Mouse (Mus musculus) ES-Bruce4 (cell line): Measurements from ENCODE around the gene Hibadh. TPM values are rescaled to one million over a fixed set of nuclear protein-coding genes. Genes with fewer than 3 reads are reported as not detected.

Experiments
- H3K27ac ChIP-seq: 2 replicates; pipeline ENCODE4 v1.5.1; 2012; ENCODE audit warnings: low read length, inconsistent platforms; ENCODE audit not compliant: insufficient read depth
- H3K27me3 ChIP-seq: 2 replicates; pipeline ENCODE4 v1.6.1; 2012; ENCODE audit warnings: mild to moderate bottlenecking, low read length, inconsistent platforms; ENCODE audit not compliant: control insufficient read depth, poor library complexity, insufficient read depth, severe bottlenecking
- H3K36me3 ChIP-seq: 2 replicates; pipeline ENCODE4 v1.6.1; 2012; ENCODE audit warnings: inconsistent platforms, mild to moderate bottlenecking, low read length, moderate library complexity; ENCODE audit not compliant: control insufficient read depth, poor library complexity, insufficient read depth, severe bottlenecking
- H3K4me1 ChIP-seq: one replicate; pipeline ENCODE4 v1.8.1; 2011; ENCODE audit warnings: low read length; ENCODE audit not compliant: control insufficient read depth, insufficient read depth
- H3K4me3 ChIP-seq: 2 replicates; pipeline ENCODE4 v1.5.1; 2011; ENCODE audit warnings: low read depth, mild to moderate bottlenecking, low read length
- H3K9ac ChIP-seq: 2 replicates; pipeline ENCODE4 v1.6.1; 2012; ENCODE audit warnings: low read depth, mild to moderate bottlenecking, inconsistent platforms; ENCODE audit not compliant: poor library complexity, severe bottlenecking
- H3K9me3 ChIP-seq: replicated peaks from 2 replicates; pipeline ENCODE4 v1.6.1; 2012; ENCODE audit warnings: mild to moderate bottlenecking, low read length, inconsistent platforms; ENCODE audit not compliant: control insufficient read depth, poor library complexity, insufficient read depth, severe bottlenecking
- CTCF ChIP-seq: IDR thresholded peaks from one replicate; pipeline ENCODE4 v1.8.1; 2011; ENCODE audit warnings: low read depth, low read length
- EP300 ChIP-seq: IDR thresholded peaks from 2 replicates; pipeline ENCODE4 v1.6.1; 2011; ENCODE audit warnings: low read depth, low read length; ENCODE audit not compliant: insufficient read depth
- POLR2A ChIP-seq: IDR thresholded peaks from one replicate; pipeline ENCODE4 v1.8.1; 2011; ENCODE audit warnings: low read length; ENCODE audit not compliant: insufficient read depth
- polyA plus RNA-seq: library from polyadenylated mRNA; stranded (reverse); fragments of >200 nt; gene quantifications from 2 replicates; pipeline ENCODE4 v1.2.4, GENCODE M21; 2011; ENCODE audit warnings: low read depth; ENCODE audit not compliant: missing spikeins, insufficient read depth, insufficient read length

The Hibadh gene
- polyA plus RNA-seq, 1 experiment, result 115 TPM

DNA sequence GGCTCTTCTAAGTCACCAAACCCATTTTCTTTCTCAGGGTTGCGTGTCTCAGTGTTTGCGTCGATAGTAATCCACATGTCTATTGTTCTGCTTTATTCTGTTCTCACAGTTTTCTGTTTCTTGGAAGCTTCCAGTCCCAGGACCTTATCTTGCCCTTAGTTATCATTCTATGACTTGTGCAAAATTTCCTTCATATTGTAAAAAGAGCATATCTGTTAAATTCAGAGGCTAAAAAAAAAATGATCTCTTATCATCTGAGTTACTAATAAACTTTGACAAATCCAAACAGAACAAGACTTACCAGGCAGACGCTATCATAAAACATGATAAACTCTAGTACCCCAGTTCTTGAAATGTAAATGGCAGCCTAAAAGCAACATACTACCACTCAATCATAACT is 11.0 kb downstream of the Hibadh start:
- no peaks in the 10 kb centered on the region for H3K9me3 ChIP-seq
- peaks cover 10% of the 10 kb centered on the region for H3K36me3 ChIP-seq
- no peak overlapping the region for H3K4me3 ChIP-seq
- no peaks in the 10 kb centered on the region for H3K4me1 ChIP-seq
- no peak overlapping the region for H3K9ac ChIP-seq
- TF ChIP-seq CTCF (no peak), EP300 (no peak), POLR2A (no peak)
- H3K27ac ChIP-seq, result no peak overlapping the region
- H3K27me3 ChIP-seq, result no peaks in the 10 kb centered on the region

DNA sequence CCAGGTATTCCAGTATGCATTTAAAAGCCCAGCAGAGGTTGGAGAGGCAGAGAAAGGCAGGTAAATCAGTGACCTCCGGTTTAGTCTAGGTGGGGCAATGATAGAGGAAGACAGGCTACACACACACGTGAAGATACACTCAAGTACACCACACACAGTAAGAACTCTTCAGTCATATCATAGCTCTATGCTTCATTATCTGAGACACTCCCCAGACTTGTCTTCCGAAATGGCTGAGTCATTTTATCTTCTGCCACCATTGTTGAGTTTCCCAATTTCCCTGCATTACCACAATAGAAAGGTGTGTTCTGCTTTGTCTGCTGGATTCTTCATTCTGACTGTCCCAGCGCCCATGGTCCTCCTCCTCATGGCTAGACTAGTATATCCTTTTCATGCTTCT is 13.5 kb downstream of the Hibadh start:
- H3K27me3 ChIP-seq, result no peaks in the 10 kb centered on the region
- H3K9ac ChIP-seq, result no peak overlapping the region
- H3K4me3 ChIP-seq, result no peak overlapping the region
- H3K27ac ChIP-seq, result no peak overlapping the region
- peaks cover 15% of the 10 kb centered on the region for H3K36me3 ChIP-seq
- no peaks in the 10 kb centered on the region for H3K9me3 ChIP-seq
- peaks cover 2% of the 10 kb centered on the region for H3K4me1 ChIP-seq
- no peak for TF ChIP-seq POLR2A
- no peak for TF ChIP-seq CTCF
- no peak for TF ChIP-seq EP300

DNA sequence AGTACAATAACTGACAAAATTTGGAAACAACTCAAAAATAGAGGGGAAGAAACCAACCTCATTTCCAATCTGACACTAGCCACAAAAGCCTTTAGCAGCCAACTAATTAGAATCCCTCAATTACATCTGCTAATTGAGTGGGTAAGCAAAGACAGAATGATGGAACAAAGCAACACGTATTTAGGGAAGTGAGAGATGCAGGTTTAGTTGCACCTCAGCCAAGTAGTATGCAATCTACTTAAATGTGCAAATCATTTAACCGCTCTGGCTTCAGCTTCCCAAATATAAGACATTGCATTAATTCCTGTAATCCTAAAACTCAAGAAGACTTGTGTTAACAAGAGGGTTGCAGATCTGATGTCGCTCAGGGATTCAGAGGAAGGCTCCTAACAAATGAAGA is 16.4 kb downstream of the Hibadh start:
- H3K4me1 ChIP-seq, result peaks cover 2% of the 10 kb centered on the region
- H3K9ac ChIP-seq, result no peak overlapping the region
- H3K27me3 ChIP-seq, result no peaks in the 10 kb centered on the region
- H3K27ac ChIP-seq, result no peak overlapping the region
- TF ChIP-seq CTCF (no peak), EP300 (no peak), POLR2A (no peak)
- no peaks in the 10 kb centered on the region for H3K9me3 ChIP-seq
- H3K4me3 ChIP-seq, result no peak overlapping the region
- peaks cover 14% of the 10 kb centered on the region for H3K36me3 ChIP-seq

DNA sequence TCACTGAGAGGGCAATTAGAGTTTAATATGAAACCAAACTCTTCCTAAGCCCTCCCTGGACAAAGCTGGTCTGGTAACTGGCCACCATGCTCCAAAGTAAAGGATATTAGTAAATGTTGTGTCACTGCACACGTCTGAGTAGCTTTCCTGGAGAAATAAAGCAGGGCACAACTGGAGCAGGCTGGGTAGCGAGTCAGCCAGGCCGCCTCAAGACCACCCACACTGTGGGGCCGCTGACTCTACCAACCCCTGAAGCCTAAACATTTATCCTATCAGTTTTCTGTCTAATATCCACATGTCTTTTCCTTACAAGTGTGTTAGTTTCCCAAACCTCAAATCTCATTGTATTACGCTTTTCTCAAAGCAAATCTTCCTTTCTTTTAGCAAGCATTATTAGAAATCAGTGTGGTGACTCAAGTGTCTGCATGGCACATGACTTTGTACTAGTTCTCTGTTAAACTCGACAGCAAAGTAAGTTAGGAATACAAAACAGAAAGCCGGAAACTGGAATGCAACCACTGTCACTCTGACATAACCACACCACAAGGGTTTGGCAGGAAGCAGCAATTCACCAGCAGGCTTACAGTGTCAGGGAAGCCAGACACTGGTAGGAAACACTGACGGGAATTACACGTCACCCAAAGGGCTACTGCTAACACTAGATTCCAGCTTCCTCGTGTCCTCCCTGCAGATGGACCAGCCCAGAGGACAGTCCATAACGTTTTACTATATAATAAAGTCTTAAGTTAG is 18.3 kb downstream of the Hibadh start:
- Histone ChIP-seq H3K9ac (no peak overlapping the region), H3K4me3 (no peak overlapping the region), H3K27me3 (no peaks in the 10 kb centered on the region), H3K36me3 (peaks cover 16% of the 10 kb centered on the region), H3K27ac (no peak overlapping the region), H3K4me1 (peaks cover 2% of the 10 kb centered on the region), H3K9me3 (no peaks in the 10 kb centered on the region)
- TF ChIP-seq POLR2A (no peak), CTCF (no peak), EP300 (no peak)

DNA sequence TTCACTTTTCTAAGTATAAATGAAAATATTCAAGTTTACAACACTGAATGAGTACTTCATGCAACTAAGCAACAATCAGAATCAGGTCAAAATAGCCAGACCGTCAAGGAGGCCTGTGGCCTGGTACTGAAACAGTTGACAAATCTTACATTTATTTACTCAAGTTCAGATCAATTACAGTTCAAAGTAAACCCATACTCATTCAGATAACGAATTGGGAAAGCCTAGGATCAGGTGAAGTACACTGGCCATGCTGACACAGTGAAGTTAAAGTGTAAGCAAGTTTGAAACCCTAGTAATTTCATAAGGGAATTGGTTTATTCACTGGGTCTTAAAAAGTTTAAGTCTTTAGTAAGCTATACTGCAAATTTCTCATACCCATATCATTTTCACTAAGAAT is 20.1 kb downstream of the Hibadh start:
- Histone ChIP-seq H3K36me3 (peaks cover 14% of the 10 kb centered on the region), H3K4me1 (peaks cover 2% of the 10 kb centered on the region), H3K4me3 (no peak overlapping the region), H3K27ac (no peak overlapping the region), H3K9me3 (no peaks in the 10 kb centered on the region), H3K27me3 (no peaks in the 10 kb centered on the region), H3K9ac (no peak overlapping the region)
- TF ChIP-seq EP300 (no peak), POLR2A (no peak), CTCF (no peak)

DNA sequence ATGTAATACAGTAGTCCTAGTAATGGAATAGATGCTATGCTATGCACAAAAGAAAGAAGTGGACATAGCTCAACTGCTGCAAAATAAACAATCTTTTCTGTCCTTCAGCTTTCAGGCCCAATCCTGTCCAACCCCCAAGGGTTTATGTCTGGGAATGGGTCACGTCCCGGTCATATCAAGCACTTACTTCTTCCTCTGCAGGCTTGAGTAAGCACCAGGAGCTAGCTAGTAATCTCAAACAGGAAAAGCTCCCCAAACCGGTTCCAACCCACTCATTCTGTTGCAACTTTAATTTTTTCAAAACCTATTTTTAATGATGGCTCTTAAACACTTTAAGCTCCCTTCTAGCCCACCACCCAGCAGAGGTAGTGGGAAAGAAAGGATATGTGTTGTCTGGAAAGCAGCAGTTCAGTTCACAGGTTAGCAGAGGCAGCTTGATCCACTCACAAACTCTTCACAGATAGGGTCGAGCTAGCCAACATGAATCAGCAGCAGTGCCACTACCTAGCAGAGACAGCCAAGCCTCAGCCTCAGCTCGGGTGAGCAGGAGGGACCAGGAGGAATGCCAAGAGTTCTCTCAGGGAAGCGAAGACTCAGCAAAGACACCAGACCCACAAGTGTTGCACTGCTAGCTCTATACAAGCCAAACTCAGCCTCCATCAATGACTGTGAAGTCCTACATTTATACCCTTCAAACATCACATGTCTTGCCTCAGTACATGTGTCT is 30.4 kb downstream of the Hibadh start:
- Histone ChIP-seq H3K27ac (no peak overlapping the region), H3K9ac (no peak overlapping the region), H3K27me3 (no peaks in the 10 kb centered on the region), H3K4me1 (no peaks in the 10 kb centered on the region), H3K36me3 (no peaks in the 10 kb centered on the region; the same call in 1 of the 2 replicates), H3K4me3 (no peak overlapping the region), H3K9me3 (no peaks in the 10 kb centered on the region)
- TF ChIP-seq POLR2A, result no peak
- TF ChIP-seq EP300, result no peak
- TF ChIP-seq CTCF, result no peak
